Mouse (Mus musculus) forebrain, embryonic 11.5 days (tissue): Measurements from ENCODE around the gene 1110017D15Rik. TPM values are rescaled to one million over a fixed set of nuclear protein-coding genes. Genes with fewer than 3 reads are reported as not detected.

ENCODE experiments used
- ATAC-seq: fragments of 200-750 bp; cut with Nextera tagmentation; replicated peaks from 2 replicates; pipeline ENCODE4 v1.8.0; 2017; ENCODE audit warnings: moderate TSS enrichment; ENCODE audit not compliant: low FRiP score
- DNase-seq: peaks from one replicate; pipeline ENCODE4 v3.0.0-alpha.2; 2017; ENCODE audit warnings: low spot score
- H3K27ac ChIP-seq: fragments of 300-500 bp; sonication (generic); 2 replicates; pipeline ENCODE4 v1.5.1; 2014; ENCODE audit warnings: low read depth, low read length
- H3K27me3 ChIP-seq: fragments of 300-500 bp; sonication (generic); 2 replicates; pipeline ENCODE4 v1.6.1; 2014; ENCODE audit warnings: mild to moderate bottlenecking, low read length, mixed read lengths; ENCODE audit not compliant: control insufficient read depth, insufficient read depth
- H3K36me3 ChIP-seq: fragments of 300-500 bp; sonication (generic); 2 replicates; pipeline ENCODE4 v1.6.1; 2014; ENCODE audit warnings: mild to moderate bottlenecking, low read length, moderate library complexity, mixed read lengths; ENCODE audit not compliant: control insufficient read depth, insufficient read depth
- H3K4me1 ChIP-seq: fragments of 300-500 bp; sonication (generic); replicated peaks from 2 replicates; pipeline ENCODE4 v1.6.1; 2014; ENCODE audit warnings: low read length, mixed read lengths; ENCODE audit not compliant: control insufficient read depth, insufficient read depth
- H3K4me2 ChIP-seq: fragments of 300-500 bp; sonication (generic); 2 replicates; pipeline ENCODE4 v1.6.1; 2014; ENCODE audit warnings: low read depth, mild to moderate bottlenecking, low read length, moderate library complexity, mixed read lengths; ENCODE audit not compliant: severe bottlenecking
- H3K4me3 ChIP-seq: fragments of 300-500 bp; sonication (generic); 2 replicates; pipeline ENCODE4 v1.5.1; 2014; ENCODE audit warnings: low read depth, low read length
- H3K9ac ChIP-seq: fragments of 300-500 bp; sonication (generic); 2 replicates; pipeline ENCODE4 v1.6.1; 2014; ENCODE audit warnings: low read length
- H3K9me3 ChIP-seq: fragments of 300-500 bp; sonication (generic); 2 replicates; pipeline ENCODE4 v1.6.1; 2016; ENCODE audit warnings: low read length, mixed read lengths; ENCODE audit not compliant: control insufficient read depth
- WGBS: fragments of 180-500 bp; shearing (Covaris S2); extraction: QIAGEN DNeasy Blood & Tissue Kit; methylation state at CpG from one replicate; pipeline ENCODE4 v1.1.7; 2014; 5-methylcytosine and 5-hydroxymethylcytosine counted together
- polyA plus RNA-seq: library from polyadenylated mRNA; unstranded; fragments of >200 nt; fragmentation: Nextera tagmentation; extraction: Ambion mirVana; gene quantifications from 2 replicates; pipeline ENCODE4 v1.2.1, GENCODE M21; 2014

Gene 1110017D15Rik
- polyA plus RNA-seq, 1 experiment from 2014 or later: 5.2 TPM

DNA sequence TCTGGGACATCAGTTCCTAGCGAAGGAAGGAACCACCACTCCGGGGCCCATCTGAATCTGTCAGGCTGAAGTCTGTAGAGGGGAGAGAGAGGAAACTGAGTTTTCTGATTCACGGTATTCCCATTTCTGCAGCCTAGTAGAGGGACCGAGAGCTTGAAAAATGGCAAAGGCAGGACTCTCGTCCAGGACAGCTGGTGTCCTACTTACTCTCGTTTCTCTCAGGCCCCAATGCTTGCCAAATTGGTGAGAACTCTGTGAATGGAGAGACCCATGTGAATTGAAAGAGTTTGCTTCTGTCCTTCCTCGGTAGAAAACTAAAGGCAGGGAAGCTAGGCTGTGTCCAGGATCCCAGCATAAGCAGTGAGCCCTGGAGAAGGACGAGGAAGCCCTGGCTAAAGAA lies 17.5 kb downstream of the 1110017D15Rik start:
- peaks cover 62% of the 10 kb centered on the region for H3K27me3 ChIP-seq

DNA sequence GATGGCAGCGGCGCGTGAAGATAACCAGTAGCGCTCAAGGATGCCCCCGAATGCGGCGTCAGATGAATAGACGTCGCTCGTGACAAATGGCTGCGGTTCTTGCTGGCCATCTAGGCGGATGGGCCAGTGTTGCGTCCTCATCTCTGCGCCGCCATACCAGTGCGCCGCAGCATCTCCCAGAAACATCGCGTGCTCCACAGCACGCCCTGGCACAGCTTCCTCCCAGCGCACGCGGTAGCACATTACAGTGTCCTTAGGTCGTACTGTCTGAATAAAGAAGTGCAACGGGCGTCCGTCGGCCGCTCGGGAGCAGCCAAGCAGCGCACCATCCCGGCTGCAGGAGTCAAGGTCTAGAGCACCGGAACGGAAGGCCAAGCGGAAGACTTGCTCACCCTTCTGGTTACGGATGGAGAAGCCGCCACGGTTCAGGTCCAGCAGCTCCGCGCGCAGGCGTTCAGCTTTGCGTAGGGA lies 18.2 kb downstream of the 1110017D15Rik start:
- Histone ChIP-seq H3K4me3 (peak overlapping the region; percentile 22), H3K4me2 (peak overlapping the region; percentile 49), H3K27me3 (peaks cover 62% of the 10 kb centered on the region), H3K9me3 (no peaks in the 10 kb centered on the region), H3K36me3 (no peaks in the 10 kb centered on the region), H3K9ac (peak overlapping the region; percentile 17), H3K27ac (no peak overlapping the region), H3K4me1 (peaks cover 24% of the 10 kb centered on the region)
- WGBS: 2% methylated on average over 43 of the region's 43 CpGs
- no peak for ATAC-seq
- peak; percentile 68 for DNase-seq

More for the DNA sequence above, 17.5 kb downstream of the 1110017D15Rik start:
- Histone ChIP-seq H3K9ac (no peak overlapping the region), H3K36me3 (no peaks in the 10 kb centered on the region), H3K9me3 (no peaks in the 10 kb centered on the region), H3K4me1 (peaks cover 24% of the 10 kb centered on the region), H3K4me3 (no peak overlapping the region), H3K27ac (no peak overlapping the region), H3K4me2 (no peak overlapping the region)
- DNase-seq (no peak), ATAC-seq (no peak)
- WGBS: 59% methylated on average over 8 of the region's 8 CpGs

DNA sequence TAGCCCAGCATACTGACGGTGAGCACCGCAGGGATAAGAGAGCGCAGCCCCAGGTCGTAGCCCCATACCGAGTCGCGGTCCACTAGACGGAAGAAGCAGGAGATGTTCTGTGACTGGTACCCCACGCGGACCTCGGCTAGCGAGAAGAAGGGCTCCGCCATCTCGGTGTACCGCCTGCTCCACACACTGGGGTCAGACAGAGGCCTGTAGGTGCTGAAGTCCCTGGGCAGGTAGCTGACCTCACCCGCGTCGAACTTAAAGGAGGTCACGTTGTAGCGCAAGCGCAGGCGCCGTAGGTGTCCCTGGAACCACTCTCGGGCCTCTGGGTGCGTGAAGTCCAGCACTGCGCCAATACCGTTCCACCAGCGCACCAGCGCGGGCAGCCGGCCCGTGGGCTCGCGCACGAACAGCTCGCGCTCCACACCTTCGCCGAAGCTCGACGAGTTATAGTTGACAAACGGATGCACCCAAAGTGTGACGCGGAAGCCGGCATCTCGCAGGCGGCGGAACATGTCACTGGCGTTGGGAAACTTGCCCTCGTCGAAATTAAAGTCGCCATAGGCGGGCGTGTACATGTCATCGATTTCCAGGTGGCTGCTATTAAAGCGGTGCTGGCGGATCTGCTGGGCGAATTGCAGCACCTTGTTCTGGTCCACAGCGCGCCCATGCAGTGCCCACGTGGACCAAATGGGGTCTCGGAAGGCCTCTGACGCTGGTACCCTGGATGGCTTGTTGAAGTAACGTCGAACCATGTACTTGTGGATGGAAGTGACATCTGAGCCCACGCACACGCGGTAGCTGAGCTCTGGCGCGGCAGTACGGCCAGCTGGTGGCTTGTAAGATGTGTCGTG lies 18.9 kb downstream of the 1110017D15Rik start:
- Histone ChIP-seq H3K9me3 (no peaks in the 10 kb centered on the region), H3K4me2 (peak overlapping the region; percentile 49), H3K4me3 (peak overlapping the region; percentile 22), H3K36me3 (no peaks in the 10 kb centered on the region), H3K9ac (0 out of 2 replicates have a peak overlapping the region, but pooled peaks have one; percentile 16), H3K27me3 (peaks cover 62% of the 10 kb centered on the region), H3K27ac (no peak overlapping the region), H3K4me1 (peaks cover 24% of the 10 kb centered on the region)
- DNase-seq (no peak), ATAC-seq (no peak)
- 6% methylated on average over 72 of the region's 72 CpGs for WGBS

DNA sequence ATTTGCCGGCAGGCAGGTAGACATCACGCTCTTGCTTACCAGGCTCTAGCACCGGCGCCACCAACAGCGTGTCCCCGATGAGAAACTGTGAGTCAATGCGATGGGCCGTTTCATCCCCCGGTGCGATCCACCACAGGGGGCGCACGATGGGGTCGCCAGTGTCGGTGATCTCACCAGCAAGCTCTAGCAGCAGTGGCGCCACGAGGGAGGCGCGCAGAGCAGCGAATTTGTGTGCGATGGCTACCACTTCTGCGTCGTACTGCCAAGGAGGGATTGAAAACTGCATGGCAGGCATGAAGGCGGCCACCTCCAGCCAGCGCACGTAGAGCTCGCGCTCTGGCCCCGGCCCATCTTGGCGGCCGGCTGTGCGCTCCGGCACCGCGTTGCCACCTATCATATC lies 19.6 kb downstream of the 1110017D15Rik start:
- peaks cover 62% of the 10 kb centered on the region for H3K27me3 ChIP-seq
- H3K9ac ChIP-seq: 0 out of 2 replicates have a peak overlapping the region, but pooled peaks have one; percentile 16
- ATAC-seq (no peak; the same call in 1 of the 2 replicates), DNase-seq (peak; percentile 82)
- H3K4me3 ChIP-seq: peak overlapping the region; percentile 22
- peak overlapping the region; percentile 49 for H3K4me2 ChIP-seq
- no peaks in the 10 kb centered on the region for H3K36me3 ChIP-seq
- H3K9me3 ChIP-seq: no peaks in the 10 kb centered on the region
- WGBS: 2% methylated on average over 34 of the region's 34 CpGs
- no peak overlapping the region for H3K27ac ChIP-seq
- H3K4me1 ChIP-seq: peaks cover 24% of the 10 kb centered on the region

DNA sequence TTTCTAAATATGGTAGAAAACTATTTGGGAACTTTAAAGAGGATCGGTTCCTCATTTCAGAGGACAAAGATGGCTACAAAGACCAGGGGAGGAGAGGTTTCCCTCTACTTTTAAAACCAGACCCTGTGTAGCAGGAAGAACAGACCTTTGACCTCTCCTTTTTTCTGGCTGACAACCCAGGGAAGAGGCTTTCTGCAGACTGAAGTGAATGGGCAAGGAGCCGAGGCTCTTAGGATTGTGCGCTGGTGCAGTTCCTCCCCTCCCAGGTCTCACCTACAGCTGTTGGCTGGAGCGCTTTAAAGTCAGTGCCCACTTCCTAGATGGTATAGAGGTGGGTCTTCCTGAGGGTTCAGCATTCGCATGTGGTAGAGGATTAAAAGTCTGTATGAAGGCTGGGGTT lies 20.1 kb downstream of the 1110017D15Rik start:
- H3K36me3 ChIP-seq: no peaks in the 10 kb centered on the region
- DNase-seq (no peak), ATAC-seq (no peak; the same call in 1 of the 2 replicates)
- H3K27ac ChIP-seq: no peak overlapping the region
- H3K4me1 ChIP-seq: peaks cover 20% of the 10 kb centered on the region
- H3K4me3 ChIP-seq: no peak overlapping the region
- no peak overlapping the region for H3K4me2 ChIP-seq
- peaks cover 60% of the 10 kb centered on the region for H3K27me3 ChIP-seq
- no peaks in the 10 kb centered on the region for H3K9me3 ChIP-seq
- 32% methylated on average over 5 of the region's 5 CpGs for WGBS
- no peak overlapping the region for H3K9ac ChIP-seq

DNA sequence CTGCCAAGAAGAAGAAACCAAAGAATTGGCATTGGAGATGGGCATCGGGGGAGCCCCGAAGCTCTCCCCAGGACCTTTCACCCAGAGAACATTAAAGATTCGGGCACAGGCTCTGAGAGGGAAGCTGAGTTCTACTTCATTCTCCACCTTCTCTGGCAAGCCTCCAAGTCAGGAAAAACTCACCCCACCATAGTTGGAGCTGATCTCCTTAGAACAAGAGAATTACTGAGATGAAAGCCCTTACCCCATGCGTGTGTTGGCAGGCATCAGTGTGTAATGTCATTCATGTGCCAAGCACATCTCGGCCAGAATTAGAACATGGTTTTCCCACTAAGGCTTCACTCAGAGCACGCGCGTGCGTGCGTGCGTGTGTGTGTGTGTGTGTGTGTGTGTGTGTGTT lies 21.3 kb downstream of the 1110017D15Rik start:
- WGBS: 88% methylated on average over 11 of the region's 11 CpGs
- H3K27me3 ChIP-seq: peaks cover 49% of the 10 kb centered on the region
- no peak overlapping the region for H3K4me3 ChIP-seq
- H3K4me1 ChIP-seq: peaks cover 18% of the 10 kb centered on the region
- DNase-seq (no peak), ATAC-seq (no peak)
- H3K9me3 ChIP-seq: no peaks in the 10 kb centered on the region
- no peak overlapping the region for H3K27ac ChIP-seq
- H3K4me2 ChIP-seq: no peak overlapping the region
- no peaks in the 10 kb centered on the region for H3K36me3 ChIP-seq
- H3K9ac ChIP-seq: no peak overlapping the region

DNA sequence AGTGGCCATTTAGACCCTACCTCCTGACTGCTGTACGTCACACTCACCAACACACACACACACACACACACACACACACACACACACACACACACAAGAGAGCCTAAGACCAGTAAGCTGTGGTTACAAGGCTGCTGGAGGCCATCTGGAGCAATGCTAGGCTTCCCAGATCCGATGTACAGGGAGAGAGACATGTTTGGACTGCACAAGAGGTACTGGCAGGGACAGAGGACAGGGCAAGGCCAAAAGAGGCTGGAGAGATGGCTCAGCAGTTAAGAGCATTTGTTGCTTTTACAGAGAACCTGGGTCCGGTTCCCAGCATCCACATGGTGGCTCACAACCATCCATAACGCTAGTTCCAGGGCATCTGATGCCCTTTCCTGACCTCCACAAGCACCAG lies 22.1 kb downstream of the 1110017D15Rik start:
- H3K36me3 ChIP-seq: no peaks in the 10 kb centered on the region
- no peak for DNase-seq
- no peak overlapping the region for H3K4me2 ChIP-seq
- peaks cover 41% of the 10 kb centered on the region for H3K27me3 ChIP-seq
- peaks cover 18% of the 10 kb centered on the region for H3K4me1 ChIP-seq
- H3K9me3 ChIP-seq: no peaks in the 10 kb centered on the region
- no peak for ATAC-seq
- H3K9ac ChIP-seq: no peak overlapping the region
- no peak overlapping the region for H3K4me3 ChIP-seq
- WGBS: 85% methylated on average over 4 of the region's 4 CpGs
- no peak overlapping the region for H3K27ac ChIP-seq

DNA sequence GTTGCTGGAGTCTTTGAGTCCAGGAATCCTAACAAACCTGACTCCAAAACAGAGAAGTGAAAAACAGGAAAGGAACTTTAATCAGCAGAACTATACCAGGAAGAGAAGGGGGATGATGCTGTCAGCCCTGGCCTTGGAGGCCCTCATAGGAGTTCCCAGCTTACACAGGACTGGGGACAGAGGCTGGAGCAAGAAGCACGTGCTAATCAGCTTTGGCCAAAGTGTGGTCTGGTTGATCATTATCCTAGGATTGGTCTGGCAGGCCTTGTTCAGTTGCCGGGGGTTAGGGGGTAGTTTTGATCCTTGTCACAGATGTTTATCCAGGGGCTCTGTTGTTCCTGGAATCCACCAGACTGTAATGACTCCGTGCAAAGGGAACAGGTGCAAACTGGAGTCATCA lies 22.8 kb downstream of the 1110017D15Rik start:
- Histone ChIP-seq H3K4me3 (no peak overlapping the region), H3K4me1 (peaks cover 18% of the 10 kb centered on the region), H3K27ac (no peak overlapping the region), H3K9ac (no peak overlapping the region), H3K27me3 (peaks cover 34% of the 10 kb centered on the region), H3K4me2 (no peak overlapping the region), H3K36me3 (no peaks in the 10 kb centered on the region), H3K9me3 (no peaks in the 10 kb centered on the region)
- 62% methylated on average over 3 of the region's 3 CpGs for WGBS
- DNase-seq: no peak
- ATAC-seq: no peak
